In the genomic region with DNA sequence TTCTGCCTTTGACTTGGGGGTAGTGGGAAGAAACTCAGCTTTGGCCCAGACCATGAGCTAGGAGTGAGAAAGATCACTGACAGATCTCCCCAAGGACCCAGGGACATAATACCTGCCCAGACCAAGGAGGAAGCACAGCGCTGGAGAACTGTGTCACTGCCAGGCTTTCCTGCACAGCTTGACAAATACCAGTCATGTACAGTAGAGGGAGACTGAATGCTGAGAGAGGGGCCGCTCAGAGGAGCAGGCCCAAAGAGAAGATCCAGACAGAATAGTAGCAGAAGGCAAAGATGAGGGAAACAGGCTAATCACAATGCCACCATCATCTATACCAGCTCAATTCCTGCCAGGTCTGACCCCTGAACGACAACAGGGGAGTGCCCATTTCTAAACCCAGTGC, we compare ENCODE assay signal across 10 mouse cellular contexts. TPM values are rescaled to one million over a fixed set of nuclear protein-coding genes. Genes with fewer than 3 reads are reported as not detected.
DNase-seq lines count a peak whose midpoint lies in the region; ATAC-seq and TF ChIP-seq lines count a peak whose summit lies in the region.
"Had no signal": no experiment of that assay in that cellular context is flagged by ENCODE, and none has a peak within 500 bp of the region (broad histone marks: within the 10 kb centered on the region; RNA-seq: fewer than 3 reads in every experiment).

No protein-coding gene starts in this region.

- TF ChIP-seq CTCF in cerebellum, adult 2 months (IDR thresholded peaks at IDR 0.05; ENCODE audit: borderline replicate concordance, insufficient read depth, low read depth, low read length): peak; percentile 46; the same call in 1 of the 2 replicates
- TF ChIP-seq CTCF in small intestine, adult 2 months (IDR thresholded peaks at IDR 0.05; ENCODE audit: extremely low read depth, insufficient read length, insufficient replicate concordance, low read depth, low read length): peak; percentile 19; the same call in 1 of the 2 replicates

- DNase-seq in heart, postnatal 25 days (ENCODE audit: low spot score): no peak
- DNase-seq in midbrain, embryonic 14.5 days: peak; percentile 44
- peak; percentile 17 to 23 for DNase-seq in cerebellum, adult 2 months
- DNase-seq in Muller cell, postnatal 12 days (ENCODE audit: inconsistent ontology term): no peak

- H3K9me3 ChIP-seq in heart, embryonic 15.5 days (replicated peaks): no peaks in the 10 kb centered on the region
- H3K9me3 ChIP-seq in midbrain, embryonic 14.5 days (ENCODE audit: control insufficient read depth, low read length): no peaks in the 10 kb centered on the region
- no peaks in the 10 kb centered on the region for H3K9me3 ChIP-seq in midbrain, embryonic 15.5 days
- H3K9me3 ChIP-seq in intestine, embryonic 15.5 days: no peaks in the 10 kb centered on the region
- H3K9me3 ChIP-seq: forebrain, embryonic 15.5 days; midbrain, embryonic 12.5 days had no signal

- H3K4me3 ChIP-seq in heart, embryonic 15.5 days: no peak overlapping the region
- H3K4me3 ChIP-seq in midbrain, embryonic 14.5 days (replicated peaks; ENCODE audit: low read depth, low read length): no peak overlapping the region
- no peak overlapping the region for H3K4me3 ChIP-seq in midbrain, embryonic 15.5 days
- no peak overlapping the region for H3K4me3 ChIP-seq in cerebellum, adult 2 months (replicated peaks; ENCODE audit: insufficient read depth, low read depth, low read length)
- no peak overlapping the region for H3K4me3 ChIP-seq in small intestine, adult 2 months (ENCODE audit: low read depth, low read length)
- no peak overlapping the region for H3K4me3 ChIP-seq in intestine, embryonic 15.5 days (replicated peaks)
- H3K4me3 ChIP-seq: forebrain, embryonic 15.5 days; midbrain, embryonic 12.5 days had no signal

- 0 out of 2 replicates have a peak, but pooled peaks have one; percentile 25 for ATAC-seq in heart, embryonic 15.5 days (replicated peaks; ENCODE audit: insufficient number of reproducible peaks, insufficient read depth, low FRiP score, low read depth)
- no peak for ATAC-seq in midbrain, embryonic 14.5 days (ENCODE audit: low FRiP score, low TSS enrichment)
- no peak; the same call in 1 of the 2 replicates for ATAC-seq in midbrain, embryonic 15.5 days (replicated peaks)
- no peak for ATAC-seq in intestine, embryonic 15.5 days
- ATAC-seq: forebrain, embryonic 15.5 days had no signal

- 50% methylated on average over 3 of the region's 3 CpGs for WGBS in heart, embryonic 15.5 days
- 55% methylated on average over 3 of the region's 3 CpGs for WGBS in midbrain, embryonic 14.5 days
- 51% methylated on average over 3 of the region's 3 CpGs for WGBS in midbrain, embryonic 15.5 days
- WGBS in cerebellum, adult 2 months: 21% methylated on average over 3 of the region's 3 CpGs
- WGBS in small intestine, adult 2 months: 38% methylated on average over 3 of the region's 3 CpGs
- 47% methylated on average over 3 of the region's 3 CpGs for WGBS in intestine, embryonic 15.5 days

- H3K27ac ChIP-seq in heart, embryonic 15.5 days: peak overlapping the region; percentile 24
- no peak overlapping the region for H3K27ac ChIP-seq in midbrain, embryonic 14.5 days (replicated peaks; ENCODE audit: low read depth, low read length)
- H3K27ac ChIP-seq in midbrain, embryonic 15.5 days: no peak overlapping the region
- no peak overlapping the region for H3K27ac ChIP-seq in cerebellum, adult 2 months (ENCODE audit: insufficient read depth, low read length)
- H3K27ac ChIP-seq in small intestine, adult 2 months (ENCODE audit: insufficient read depth, low read depth, low read length): no peak overlapping the region
- no peak overlapping the region for H3K27ac ChIP-seq in intestine, embryonic 15.5 days
- H3K27ac ChIP-seq: forebrain, embryonic 15.5 days; midbrain, embryonic 12.5 days had no signal

- H3K27me3 ChIP-seq in heart, embryonic 15.5 days: no peaks in the 10 kb centered on the region
- H3K27me3 ChIP-seq in midbrain, embryonic 14.5 days (ENCODE audit: control insufficient read depth, insufficient read depth, low read length): no peaks in the 10 kb centered on the region
- no peaks in the 10 kb centered on the region for H3K27me3 ChIP-seq in midbrain, embryonic 15.5 days (replicated peaks)
- H3K27me3 ChIP-seq in cerebellum, adult 2 months (ENCODE audit: control insufficient read depth, insufficient read depth, low read length): no peaks in the 10 kb centered on the region
- H3K27me3 ChIP-seq in small intestine, adult 2 months (ENCODE audit: control insufficient read depth, insufficient read depth, low read length): peaks cover 9% of the 10 kb centered on the region
- H3K27me3 ChIP-seq in intestine, embryonic 15.5 days (replicated peaks): no peaks in the 10 kb centered on the region
- H3K27me3 ChIP-seq: forebrain, embryonic 15.5 days; midbrain, embryonic 12.5 days had no signal

- no peak overlapping the region for H3K9ac ChIP-seq in heart, embryonic 15.5 days
- H3K9ac ChIP-seq in midbrain, embryonic 14.5 days (replicated peaks; ENCODE audit: low read length): no peak overlapping the region
- H3K9ac ChIP-seq in midbrain, embryonic 15.5 days: no peak overlapping the region
- H3K9ac ChIP-seq in intestine, embryonic 15.5 days: no peak overlapping the region
- H3K9ac ChIP-seq: forebrain, embryonic 15.5 days; midbrain, embryonic 12.5 days had no signal

- H3K4me1 ChIP-seq in heart, embryonic 15.5 days (replicated peaks): peaks cover 19% of the 10 kb centered on the region
- no peaks in the 10 kb centered on the region for H3K4me1 ChIP-seq in midbrain, embryonic 14.5 days (ENCODE audit: control insufficient read depth, insufficient read depth, low read length)
- H3K4me1 ChIP-seq in midbrain, embryonic 15.5 days: no peaks in the 10 kb centered on the region
- peaks cover 17% of the 10 kb centered on the region for H3K4me1 ChIP-seq in cerebellum, adult 2 months (ENCODE audit: control insufficient read depth, insufficient read depth, low read length)
- no peaks in the 10 kb centered on the region for H3K4me1 ChIP-seq in small intestine, adult 2 months (ENCODE audit: control insufficient read depth, insufficient read depth, insufficient read length, low read length)
- no peaks in the 10 kb centered on the region for H3K4me1 ChIP-seq in intestine, embryonic 15.5 days (replicated peaks)
- H3K4me1 ChIP-seq: forebrain, embryonic 15.5 days; midbrain, embryonic 12.5 days had no signal

- intact Hi-C loops in heart, postnatal 25 days (cut with DNase I): no loop called here

- H3K36me3 ChIP-seq in heart, embryonic 15.5 days: peaks cover 32% of the 10 kb centered on the region
- peaks cover 40% of the 10 kb centered on the region for H3K36me3 ChIP-seq in midbrain, embryonic 14.5 days (ENCODE audit: control insufficient read depth, insufficient read depth, low read length)
- H3K36me3 ChIP-seq in midbrain, embryonic 15.5 days (replicated peaks): peaks cover 24% of the 10 kb centered on the region; the same call in 1 of the 2 replicates
- H3K36me3 ChIP-seq in small intestine, adult 2 months (ENCODE audit: control insufficient read depth, insufficient read depth, low read length): no peaks in the 10 kb centered on the region
- H3K36me3 ChIP-seq in intestine, embryonic 15.5 days: 0 out of 2 replicates have a peak, but pooled peaks cover 2% of the 10 kb centered on the region

- no peak overlapping the region for H3K4me2 ChIP-seq in heart, embryonic 15.5 days
- H3K4me2 ChIP-seq in midbrain, embryonic 14.5 days (ENCODE audit: low read length): no peak overlapping the region
- H3K4me2 ChIP-seq in midbrain, embryonic 15.5 days: no peak overlapping the region
- H3K4me2 ChIP-seq in intestine, embryonic 15.5 days (replicated peaks): no peak overlapping the region
- H3K4me2 ChIP-seq: forebrain, embryonic 15.5 days; midbrain, embryonic 12.5 days had no signal

- TF ChIP-seq POLR2A in cerebellum, adult 2 months (IDR thresholded peaks at IDR 0.05; ENCODE audit: borderline replicate concordance, insufficient read depth, low read length): no peak
- no peak for TF ChIP-seq POLR2A in small intestine, adult 2 months (IDR thresholded peaks at IDR 0.05; ENCODE audit: low read depth, low read length)

RNA-seq across cellular contexts. Expression of a gene that starts 29.5 kb away (rescaled TPM):
- 18.1 and 23.2 TPM in 2 replicates for polyA plus RNA-seq in heart, embryonic 15.5 days (2015; fragmentation: Nextera tagmentation; extraction: Ambion mirVana)
- total RNA-seq in heart, postnatal 25 days (2021): 10 to 100 TPM; 11.1 to 12.8 TPM
- polyA plus RNA-seq in midbrain, embryonic 14.5 days (2014; fragmentation: Nextera tagmentation; extraction: Ambion mirVana): 10.5 and 11.2 TPM in 2 replicates
- polyA plus RNA-seq in midbrain, embryonic 15.5 days (2015; fragmentation: Nextera tagmentation; extraction: Ambion mirVana): 20.2 and 21.9 TPM in 2 replicates
- 18.6 and 19.2 TPM in 2 replicates for polyA plus RNA-seq in cerebellum, adult 2 months (2012; rRNA removed)
- polyA plus RNA-seq in small intestine, adult 2 months (2012; rRNA removed): 1.7 and 2.4 TPM in 2 replicates
- 8.2 and 9.4 TPM in 2 replicates for polyA plus RNA-seq in intestine, embryonic 15.5 days (2015; fragmentation: Nextera tagmentation; extraction: Ambion mirVana)

RNA-seq across cellular contexts. Expression of a gene that starts 36.5 kb away (rescaled TPM):
- 71.2 and 73.8 TPM in 2 replicates for polyA plus RNA-seq in heart, embryonic 15.5 days (2015; fragmentation: Nextera tagmentation; extraction: Ambion mirVana)
- 10 to 100 TPM; 19.4 to 26.6 TPM for total RNA-seq in heart, postnatal 25 days (2021)
- 33.3 and 39.6 TPM in 2 replicates for polyA plus RNA-seq in midbrain, embryonic 14.5 days (2014; fragmentation: Nextera tagmentation; extraction: Ambion mirVana)
- polyA plus RNA-seq in midbrain, embryonic 15.5 days (2015; fragmentation: Nextera tagmentation; extraction: Ambion mirVana): 26.3 and 29.8 TPM in 2 replicates
- 11.5 and 11.7 TPM in 2 replicates for polyA plus RNA-seq in cerebellum, adult 2 months (2012; rRNA removed)
- polyA plus RNA-seq in small intestine, adult 2 months (2012; rRNA removed): 1.8 and 2.3 TPM in 2 replicates
- polyA plus RNA-seq in intestine, embryonic 15.5 days (2015; fragmentation: Nextera tagmentation; extraction: Ambion mirVana): 34.8 and 35.9 TPM in 2 replicates

RNA-seq across cellular contexts. Expression of a gene that starts 42.6 kb away (rescaled TPM):
- 12.5 and 15.3 TPM in 2 replicates for polyA plus RNA-seq in heart, embryonic 15.5 days (2015; fragmentation: Nextera tagmentation; extraction: Ambion mirVana)
- total RNA-seq in heart, postnatal 25 days (2021): 1 to 10 TPM; 6.3 to 6.7 TPM
- 45.7 and 55.5 TPM in 2 replicates for polyA plus RNA-seq in midbrain, embryonic 14.5 days (2014; fragmentation: Nextera tagmentation; extraction: Ambion mirVana)
- polyA plus RNA-seq in midbrain, embryonic 15.5 days (2015; fragmentation: Nextera tagmentation; extraction: Ambion mirVana): 50.0 and 53.7 TPM in 2 replicates
- polyA plus RNA-seq in cerebellum, adult 2 months (2012; rRNA removed): 9.8 and 11.4 TPM in 2 replicates
- 2.0 and 6.3 TPM in 2 replicates for polyA plus RNA-seq in small intestine, adult 2 months (2012; rRNA removed)
- 15.8 and 16.5 TPM in 2 replicates for polyA plus RNA-seq in intestine, embryonic 15.5 days (2015; fragmentation: Nextera tagmentation; extraction: Ambion mirVana)

RNA-seq across cellular contexts. Expression of a gene that starts 53.1 kb away (rescaled TPM):
- 210 and 237 TPM in 2 replicates for polyA plus RNA-seq in heart, embryonic 15.5 days (2015; fragmentation: Nextera tagmentation; extraction: Ambion mirVana)
- 100 to 1,000 TPM; 212 to 250 TPM for total RNA-seq in heart, postnatal 25 days (2021)
- polyA plus RNA-seq in midbrain, embryonic 14.5 days (2014; fragmentation: Nextera tagmentation; extraction: Ambion mirVana): 157 and 179 TPM in 2 replicates
- 138 and 149 TPM in 2 replicates for polyA plus RNA-seq in midbrain, embryonic 15.5 days (2015; fragmentation: Nextera tagmentation; extraction: Ambion mirVana)
- polyA plus RNA-seq in cerebellum, adult 2 months (2012; rRNA removed): 140 and 155 TPM in 2 replicates
- 38.2 and 45.7 TPM in 2 replicates for polyA plus RNA-seq in small intestine, adult 2 months (2012; rRNA removed)
- polyA plus RNA-seq in intestine, embryonic 15.5 days (2015; fragmentation: Nextera tagmentation; extraction: Ambion mirVana): 407 and 433 TPM in 2 replicates

Comparison
In these comparisons a context has a peak if more than half of its experiments do, and no peak if none do; other contexts are left out.
1. DNase-seq: peak in midbrain, embryonic 14.5 days (single experiment) and cerebellum, adult 2 months (2 of 2); none in heart, postnatal 25 days (single experiment) and Muller cell, postnatal 12 days (single experiment).